Mouse (Mus musculus): ENCODE measurements around the gene Cyp2d22. TPM values are rescaled to one million over a fixed set of nuclear protein-coding genes. Genes with fewer than 3 reads are reported as not detected.

Cyp2d22 gene
- polyA plus RNA-seq, 1 experiment from 2014 or later = 4.4 TPM

GRCm38 (mm10) chr15:82341036-82341501 lies 39.0 kb downstream of the Cyp2d22 start:
- peak; percentile 47 for ATAC-seq (replicated peaks; ENCODE audit: insufficient number of reproducible peaks, low FRiP score, low TSS enrichment)

GRCm38 (mm10) chr15:82340414-82341035 lies 39.5 kb downstream of the Cyp2d22 start:
- Histone ChIP-seq H3K4me2 (peak overlapping the region; percentile 89), H3K4me3 (ENCODE audit: low read depth, low read length) (peak overlapping the region; percentile 51), H3K27me3 (ENCODE audit: control insufficient read depth, insufficient read depth, low read length) (no peaks in the 10 kb centered on the region), H3K4me1 (ENCODE audit: control insufficient read depth, insufficient read depth, low read length) (peaks cover 34% of the 10 kb centered on the region), H3K36me3 (ENCODE audit: control insufficient read depth, insufficient read depth, low read length) (peaks cover 6% of the 10 kb centered on the region; the same call in 1 of the 2 replicates), H3K27ac (ENCODE audit: low read depth, low read length) (peak overlapping the region; percentile 94), H3K9me3 (replicated peaks; ENCODE audit: control insufficient read depth, low read length) (no peaks in the 10 kb centered on the region), H3K9ac (ENCODE audit: low read depth, low read length) (peak overlapping the region; percentile 84)
- no peak for ATAC-seq (replicated peaks; ENCODE audit: insufficient number of reproducible peaks, low FRiP score, low TSS enrichment)
- 26% methylated on average over 21 of the region's 21 CpGs for WGBS (ENCODE audit: insufficient replicate concordance)

More at GRCm38 (mm10) chr15:82341036-82341501, 39.0 kb downstream of the Cyp2d22 start:
- no peaks in the 10 kb centered on the region for H3K9me3 ChIP-seq (replicated peaks; ENCODE audit: control insufficient read depth, low read length)
- H3K36me3 ChIP-seq (ENCODE audit: control insufficient read depth, insufficient read depth, low read length) = peaks cover 3% of the 10 kb centered on the region; the same call in 1 of the 2 replicates
- 1% methylated on average over 38 of the region's 40 CpGs for WGBS (ENCODE audit: insufficient replicate concordance)
- H3K4me3 ChIP-seq (ENCODE audit: low read depth, low read length) = peak overlapping the region; percentile 51
- H3K4me1 ChIP-seq (ENCODE audit: control insufficient read depth, insufficient read depth, low read length) = peaks cover 34% of the 10 kb centered on the region
- H3K9ac ChIP-seq (ENCODE audit: low read depth, low read length) = peak overlapping the region; percentile 84
- H3K27me3 ChIP-seq (ENCODE audit: control insufficient read depth, insufficient read depth, low read length) = no peaks in the 10 kb centered on the region
- H3K27ac ChIP-seq (ENCODE audit: low read depth, low read length) = peak overlapping the region; percentile 94
- H3K4me2 ChIP-seq = peak overlapping the region; percentile 89

- no peak overlapping the region for H3K4me3 ChIP-seq (ENCODE audit: low read depth, low read length)
- H3K9me3 ChIP-seq (replicated peaks; ENCODE audit: control insufficient read depth, low read length) = no peaks in the 10 kb centered on the region
- WGBS (ENCODE audit: insufficient replicate concordance) = 63% methylated on average over 8 of the region's 8 CpGs
- H3K4me1 ChIP-seq (ENCODE audit: control insufficient read depth, insufficient read depth, low read length) = peaks cover 34% of the 10 kb centered on the region
- no peak for ATAC-seq (replicated peaks; ENCODE audit: insufficient number of reproducible peaks, low FRiP score, low TSS enrichment)
- H3K36me3 ChIP-seq (ENCODE audit: control insufficient read depth, insufficient read depth, low read length) = peaks cover 6% of the 10 kb centered on the region; the same call in 1 of the 2 replicates
- no peaks in the 10 kb centered on the region for H3K27me3 ChIP-seq (ENCODE audit: control insufficient read depth, insufficient read depth, low read length)
- peak overlapping the region; percentile 89; the same call in 1 of the 2 replicates for H3K4me2 ChIP-seq
- peak overlapping the region; percentile 48; the same call in 1 of the 2 replicates for H3K9ac ChIP-seq (ENCODE audit: low read depth, low read length)
- H3K27ac ChIP-seq (ENCODE audit: low read depth, low read length) = peak overlapping the region; percentile 94
These were observed 40.3 kb downstream of the Cyp2d22 start for GRCm38 (mm10) chr15:82339634-82340254.

DNA sequence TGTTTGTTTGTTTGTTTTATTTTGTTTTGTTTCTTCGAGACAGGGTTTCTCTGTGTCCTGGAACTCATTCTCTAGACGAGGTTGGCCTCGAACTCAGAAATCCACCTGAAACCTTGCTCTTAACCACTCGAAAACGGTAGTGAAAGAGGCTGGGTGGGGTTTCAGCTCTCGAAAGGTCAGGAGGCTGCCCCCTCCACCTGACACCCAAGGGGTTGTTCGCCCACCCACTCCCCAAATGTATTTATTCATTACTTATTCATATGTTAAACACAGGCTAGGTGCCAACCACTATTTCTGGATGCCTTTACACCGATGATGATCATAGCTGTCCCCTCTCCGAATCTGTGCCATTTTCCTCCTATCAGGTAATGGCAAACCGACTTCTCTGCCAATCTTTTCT lies 40.9 kb downstream of the Cyp2d22 start:
- 57% methylated on average over 10 of the region's 10 CpGs for WGBS (ENCODE audit: insufficient replicate concordance)
- no peak for ATAC-seq (replicated peaks; ENCODE audit: insufficient number of reproducible peaks, low FRiP score, low TSS enrichment)
- peaks cover 34% of the 10 kb centered on the region for H3K4me1 ChIP-seq (ENCODE audit: control insufficient read depth, insufficient read depth, low read length)
- peak overlapping the region; percentile 94 for H3K27ac ChIP-seq (ENCODE audit: low read depth, low read length)
- peaks cover 6% of the 10 kb centered on the region for H3K36me3 ChIP-seq (ENCODE audit: control insufficient read depth, insufficient read depth, low read length)
- H3K9me3 ChIP-seq (replicated peaks; ENCODE audit: control insufficient read depth, low read length) = no peaks in the 10 kb centered on the region
- peak overlapping the region; percentile 63 for H3K4me3 ChIP-seq (ENCODE audit: low read depth, low read length)
- H3K9ac ChIP-seq (ENCODE audit: low read depth, low read length) = peak overlapping the region; percentile 74; the same call in 1 of the 2 replicates
- H3K27me3 ChIP-seq (ENCODE audit: control insufficient read depth, insufficient read depth, low read length) = no peaks in the 10 kb centered on the region
- peak overlapping the region; percentile 83 for H3K4me2 ChIP-seq

DNA sequence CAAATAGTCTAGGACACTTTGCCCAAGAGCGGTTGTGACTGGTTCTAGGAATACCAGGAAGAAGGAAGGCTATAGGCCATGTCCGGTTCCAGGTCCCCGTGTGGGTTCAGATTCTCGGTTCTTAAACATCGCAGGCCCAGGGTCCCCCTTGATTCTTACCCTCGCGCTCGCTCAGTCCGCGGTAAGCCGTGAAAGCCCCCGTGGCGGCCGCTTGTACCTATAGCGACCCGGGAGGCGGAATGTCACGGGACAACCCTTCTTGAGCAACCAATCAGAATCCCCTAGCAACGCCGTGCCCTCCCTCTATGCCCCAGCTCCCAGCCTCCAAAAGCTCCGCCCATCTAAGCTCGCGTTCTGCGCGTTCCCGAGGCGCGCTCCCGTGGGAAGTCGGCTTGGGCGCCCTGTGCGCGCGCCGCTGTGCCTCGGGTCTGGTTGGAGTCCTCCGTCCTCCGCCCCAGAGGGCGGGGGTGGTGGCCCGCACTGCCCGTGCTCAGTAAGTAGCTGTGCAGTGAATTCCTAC lies 41.4 kb downstream of the Cyp2d22 start, which contains the start of the genes Naga, Pheta2 and Smdt1:
Gene Naga, minus strand, starts transcription at position 333 of the 520 bp plus-strand sequence.
Gene Pheta2, plus strand, starts transcription at position 350 of the 520 bp plus-strand sequence.
Gene Smdt1, plus strand, starts transcription at position 367 of the 520 bp plus-strand sequence.
- Histone ChIP-seq H3K4me3 (ENCODE audit: low read depth, low read length) (peak within 1 kb of the TSS; percentile 63), H3K9me3 (replicated peaks; ENCODE audit: control insufficient read depth, low read length) (no peaks in the 10 kb centered on the region), H3K27me3 (ENCODE audit: control insufficient read depth, insufficient read depth, low read length) (no peaks in the 10 kb centered on the region), H3K27ac (ENCODE audit: low read depth, low read length) (peak within 1 kb of the TSS; percentile 94), H3K4me1 (ENCODE audit: control insufficient read depth, insufficient read depth, low read length) (peaks cover 34% of the 10 kb centered on the region), H3K36me3 (ENCODE audit: control insufficient read depth, insufficient read depth, low read length) (peaks cover 8% of the 10 kb centered on the region), H3K4me2 (peak within 1 kb of the TSS; percentile 83), H3K9ac (ENCODE audit: low read depth, low read length) (peak within 1 kb of the TSS; percentile 74)
- under 1% methylated on average over 41 of the region's 41 CpGs for WGBS (ENCODE audit: insufficient replicate concordance)
- peak; percentile 82 for ATAC-seq (replicated peaks; ENCODE audit: insufficient number of reproducible peaks, low FRiP score, low TSS enrichment)

DNA sequence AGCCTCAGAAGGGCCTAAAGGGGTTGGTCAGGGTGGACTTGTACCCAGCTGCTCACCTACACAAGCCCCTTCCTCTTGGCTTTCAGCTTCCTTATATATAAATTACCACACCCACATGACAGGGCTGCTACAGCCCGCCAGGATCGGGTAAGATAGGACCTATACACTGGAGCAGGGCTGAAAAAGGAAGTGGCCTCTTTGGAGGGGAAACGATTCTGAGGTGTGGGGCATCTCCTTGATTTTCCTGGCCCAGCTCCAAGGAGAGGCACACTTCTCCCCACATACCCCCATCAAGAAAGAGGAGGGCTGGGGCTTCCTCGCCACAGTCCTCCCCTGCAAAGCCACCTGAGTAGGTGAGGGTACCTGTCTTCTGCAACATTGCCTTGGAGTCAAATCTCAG lies 42.2 kb downstream of the Cyp2d22 start:
- Histone ChIP-seq H3K27me3 (ENCODE audit: control insufficient read depth, insufficient read depth, low read length) (no peaks in the 10 kb centered on the region), H3K36me3 (ENCODE audit: control insufficient read depth, insufficient read depth, low read length) (peaks cover 8% of the 10 kb centered on the region), H3K9me3 (replicated peaks; ENCODE audit: control insufficient read depth, low read length) (no peaks in the 10 kb centered on the region), H3K4me3 (ENCODE audit: low read depth, low read length) (peak overlapping the region; percentile 63), H3K4me1 (ENCODE audit: control insufficient read depth, insufficient read depth, low read length) (peaks cover 34% of the 10 kb centered on the region), H3K4me2 (peak overlapping the region; percentile 83), H3K27ac (ENCODE audit: low read depth, low read length) (no peak overlapping the region), H3K9ac (ENCODE audit: low read depth, low read length) (peak overlapping the region; percentile 74)
- WGBS (ENCODE audit: insufficient replicate concordance) = 35% methylated on average over 4 of the region's 4 CpGs
- ATAC-seq (replicated peaks; ENCODE audit: insufficient number of reproducible peaks, low FRiP score, low TSS enrichment) = no peak

DNA sequence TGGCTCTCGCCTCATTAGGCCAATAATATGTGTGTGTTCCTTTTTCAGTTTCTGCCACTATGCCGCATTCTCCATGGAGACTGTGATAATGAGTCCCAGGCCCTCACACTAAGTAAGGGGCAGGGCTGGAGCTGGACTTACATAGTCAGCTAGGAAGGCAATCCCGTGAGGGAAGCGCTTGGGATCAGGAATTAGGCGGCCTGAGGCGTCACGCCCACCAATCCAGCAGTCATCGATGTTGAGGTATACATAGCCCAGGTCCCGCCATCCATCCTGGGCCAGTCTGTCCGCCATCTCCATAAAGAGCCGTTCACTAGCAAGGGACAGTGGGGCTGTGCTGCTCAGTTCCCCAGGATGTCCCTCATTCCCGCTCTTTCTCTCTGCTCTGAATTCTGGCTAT lies 43.4 kb downstream of the Cyp2d22 start:
- no peak overlapping the region for H3K9ac ChIP-seq (ENCODE audit: low read depth, low read length)
- peaks cover 27% of the 10 kb centered on the region for H3K4me1 ChIP-seq (ENCODE audit: control insufficient read depth, insufficient read depth, low read length)
- no peak overlapping the region for H3K27ac ChIP-seq (ENCODE audit: low read depth, low read length)
- H3K4me3 ChIP-seq (ENCODE audit: low read depth, low read length) = no peak overlapping the region
- WGBS (ENCODE audit: insufficient replicate concordance) = 86% methylated on average over 12 of the region's 12 CpGs
- H3K4me2 ChIP-seq = no peak overlapping the region
- no peaks in the 10 kb centered on the region for H3K9me3 ChIP-seq (replicated peaks; ENCODE audit: control insufficient read depth, low read length)
- no peaks in the 10 kb centered on the region for H3K27me3 ChIP-seq (ENCODE audit: control insufficient read depth, insufficient read depth, low read length)
- H3K36me3 ChIP-seq (ENCODE audit: control insufficient read depth, insufficient read depth, low read length) = peaks cover 8% of the 10 kb centered on the region
- no peak for ATAC-seq (replicated peaks; ENCODE audit: insufficient number of reproducible peaks, low FRiP score, low TSS enrichment)

DNA sequence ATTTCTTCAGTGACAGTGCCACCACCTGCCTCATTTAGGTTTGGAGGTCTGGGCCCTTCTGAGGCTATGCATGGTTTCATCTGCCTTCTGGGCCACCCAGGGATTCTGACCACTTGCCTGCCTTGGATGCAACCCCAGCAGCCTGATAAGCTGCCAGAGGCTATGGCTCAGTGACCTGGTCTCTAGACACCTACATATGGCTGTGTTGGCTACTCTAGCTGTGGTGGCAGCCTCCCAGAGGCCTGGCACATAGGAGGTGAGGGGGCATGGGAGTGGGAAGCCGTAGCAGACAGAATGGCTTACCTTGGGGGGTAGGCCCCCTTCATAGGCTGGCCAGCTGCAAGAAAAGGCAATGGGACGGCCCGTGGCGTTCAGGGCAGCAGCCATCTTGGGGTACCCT lies 44.9 kb downstream of the Cyp2d22 start:
- peaks cover 19% of the 10 kb centered on the region for H3K4me1 ChIP-seq (ENCODE audit: control insufficient read depth, insufficient read depth, low read length)
- no peak for ATAC-seq (replicated peaks; ENCODE audit: insufficient number of reproducible peaks, low FRiP score, low TSS enrichment)

More for the DNA sequence above, 44.9 kb downstream of the Cyp2d22 start:
- no peak overlapping the region for H3K4me3 ChIP-seq (ENCODE audit: low read depth, low read length)
- WGBS (ENCODE audit: insufficient replicate concordance) = 91% methylated on average over 4 of the region's 4 CpGs
- no peaks in the 10 kb centered on the region for H3K27me3 ChIP-seq (ENCODE audit: control insufficient read depth, insufficient read depth, low read length)
- H3K4me2 ChIP-seq = no peak overlapping the region
- no peaks in the 10 kb centered on the region for H3K9me3 ChIP-seq (replicated peaks; ENCODE audit: control insufficient read depth, low read length)
- H3K36me3 ChIP-seq (ENCODE audit: control insufficient read depth, insufficient read depth, low read length) = peaks cover 8% of the 10 kb centered on the region
- H3K9ac ChIP-seq (ENCODE audit: low read depth, low read length) = no peak overlapping the region
- H3K27ac ChIP-seq (ENCODE audit: low read depth, low read length) = no peak overlapping the region
